Mouse (Mus musculus): ENCODE data around the gene Tmem221. TPM values are rescaled to one million over a fixed set of nuclear protein-coding genes. Genes with fewer than 3 reads are reported as not detected.
"Not testable (repeated sequence)": the region's sequence is repeated elsewhere in the genome, so short reads cannot be mapped to it uniquely, and the experiment has no call there.

The Tmem221 gene
- total RNA-seq, 2 experiments from 2014 or later = not detected

- Histone ChIP-seq H3K4me3 (peak within 1 kb of the TSS; percentile 41), H3K27ac (peak within 1 kb of the TSS; percentile 4; the same call in 1 of the 2 replicates)
- peak in 1 of 2 experiments; percentile 32 for DNase-seq (ENCODE audit: extremely low spot score in 1 of 2, low spot score in 2 of 2)
- no peak for TF ChIP-seq CTCF (IDR thresholded peaks at IDR 0.05)
- intact Hi-C loops (cut with DNase I) = no loop called here
These were observed 21.4 kb downstream of the Tmem221 start, which contains the start of gene Bst2 for GRCm38 (mm10) chr8:71537028-71537867. Gene Bst2 (minus strand): TSS chr8:71537456.

GRCm38 (mm10) chr8:71535663-71536062 lies 23.0 kb downstream of the Tmem221 start:
- TF ChIP-seq CTCF (IDR thresholded peaks at IDR 0.05) = no peak
- intact Hi-C loops (cut with DNase I) = no loop called here
- Histone ChIP-seq H3K4me3 (no peak overlapping the region), H3K27ac (no peak overlapping the region)
- DNase-seq (ENCODE audit: extremely low spot score in 1 of 2, low spot score in 2 of 2) = no peak

- Histone ChIP-seq H3K27ac (no peak overlapping the region), H3K4me3 (no peak overlapping the region)
- intact Hi-C loops (cut with DNase I) = no loop called here
- DNase-seq (ENCODE audit: extremely low spot score in 1 of 2, low spot score in 2 of 2) = no peak
- TF ChIP-seq CTCF (IDR thresholded peaks at IDR 0.05) = peak; percentile 13; the same call in 1 of the 2 replicates
These were observed 24.3 kb downstream of the Tmem221 start for GRCm38 (mm10) chr8:71534263-71534810.

- not testable (repeated sequence) for DNase-seq (ENCODE audit: extremely low spot score in 1 of 2, low spot score in 2 of 2)
These were observed 27.8 kb downstream of the Tmem221 start for GRCm38 (mm10) chr8:71530735-71531467.

GRCm38 (mm10) chr8:71528362-71529073 lies 30.2 kb downstream of the Tmem221 start:
- TF ChIP-seq CTCF (IDR thresholded peaks at IDR 0.05) = no peak
- intact Hi-C loops (cut with DNase I) = no loop called here

More at GRCm38 (mm10) chr8:71530735-71531467, 27.8 kb downstream of the Tmem221 start:
- H3K4me3 ChIP-seq; H3K27ac ChIP-seq; intact Hi-C loops (cut with DNase I): not testable (repeated sequence)
- peak; percentile 69 for TF ChIP-seq CTCF (IDR thresholded peaks at IDR 0.05)

GRCm38 (mm10) chr8:71527162-71527870 lies 31.4 kb downstream of the Tmem221 start:
- no peak for DNase-seq (ENCODE audit: extremely low spot score in 1 of 2, low spot score in 2 of 2)
- intact Hi-C loops (cut with DNase I) = no loop called here
- H3K27ac ChIP-seq = no peak overlapping the region
- no peak overlapping the region for H3K4me3 ChIP-seq
- no peak for TF ChIP-seq CTCF (IDR thresholded peaks at IDR 0.05)

More at GRCm38 (mm10) chr8:71528362-71529073, 30.2 kb downstream of the Tmem221 start:
- DNase-seq (ENCODE audit: extremely low spot score in 1 of 2, low spot score in 2 of 2) = no peak
- no peak overlapping the region for H3K4me3 ChIP-seq
- H3K27ac ChIP-seq = no peak overlapping the region

GRCm38 (mm10) chr8:71526272-71526671 lies 32.4 kb downstream of the Tmem221 start:
- TF ChIP-seq CTCF (IDR thresholded peaks at IDR 0.05) = no peak
- intact Hi-C loops (cut with DNase I) = no loop called here
- no peak for DNase-seq (ENCODE audit: extremely low spot score in 1 of 2, low spot score in 2 of 2)
- Histone ChIP-seq H3K27ac (no peak overlapping the region), H3K4me3 (no peak overlapping the region)

- no peak for DNase-seq (ENCODE audit: extremely low spot score in 1 of 2, low spot score in 2 of 2)
- intact Hi-C loops (cut with DNase I) = no loop called here
These were observed 33.2 kb downstream of the Tmem221 start, which contains the start of gene Ccdc194 for GRCm38 (mm10) chr8:71525226-71526050. Gene Ccdc194 (minus strand): TSS chr8:71525711.

GRCm38 (mm10) chr8:71521634-71522033 lies 37.0 kb downstream of the Tmem221 start:
- intact Hi-C loops (cut with DNase I) = loop anchor here (1.0 kb wide), 2 partner anchors 26 to 80 kb away; no protein-coding TSS in a partner anchor
- H3K4me3 ChIP-seq = no peak overlapping the region
- no peak overlapping the region for H3K27ac ChIP-seq
- peak; percentile 95 for TF ChIP-seq CTCF (IDR thresholded peaks at IDR 0.05)
- DNase-seq (ENCODE audit: extremely low spot score in 1 of 2, low spot score in 2 of 2) = peak; percentile 87 to 91

More at GRCm38 (mm10) chr8:71525226-71526050, 33.2 kb downstream of the Tmem221 start, which contains the start of gene Ccdc194:
- Histone ChIP-seq H3K4me3 (no peak within 1 kb of the TSS), H3K27ac (no peak within 1 kb of the TSS)
- TF ChIP-seq CTCF (IDR thresholded peaks at IDR 0.05) = no peak
